Mouse (Mus musculus) thymus, adult 2 months (tissue): Measurements from ENCODE around the gene Fam219b. TPM values are rescaled to one million over a fixed set of nuclear protein-coding genes. Genes with fewer than 3 reads are reported as not detected.

ENCODE experiments used
- DNase-seq: peaks from one replicate; pipeline ENCODE4 v3.0.0; 2021
- H3K27ac ChIP-seq: fragments of 200-500 bp; 2 replicates; pipeline ENCODE4 v1.5.1; 2012; ENCODE audit warnings: low read length, control low read depth; ENCODE audit not compliant: control insufficient read depth, insufficient read depth
- H3K27me3 ChIP-seq: fragments of 200-500 bp; 2 replicates; pipeline ENCODE4 v1.6.1; 2012; ENCODE audit warnings: mild to moderate bottlenecking, low read length, moderate library complexity, mixed read lengths; ENCODE audit not compliant: control insufficient read depth, insufficient read depth
- H3K36me3 ChIP-seq: fragments of 200-500 bp; 2 replicates; pipeline ENCODE4 v1.6.1; 2012; ENCODE audit warnings: mild to moderate bottlenecking, low read length, moderate library complexity; ENCODE audit not compliant: control insufficient read depth, insufficient read depth
- H3K4me1 ChIP-seq: fragments of 200-500 bp; replicated peaks from 2 replicates; pipeline ENCODE4 v1.6.1; 2012; ENCODE audit warnings: low read length; ENCODE audit not compliant: control insufficient read depth, insufficient read depth
- H3K4me3 ChIP-seq: fragments of 200-500 bp; 2 replicates; pipeline ENCODE4 v1.5.1; 2012; ENCODE audit warnings: mild to moderate bottlenecking, low read length, control low read depth, moderate library complexity; ENCODE audit not compliant: control insufficient read depth, insufficient read depth
- CTCF ChIP-seq: fragments of 200-500 bp; IDR thresholded peaks from 2 replicates; pipeline ENCODE4 v1.5.1; 2012; ENCODE audit warnings: mild to moderate bottlenecking, control low read depth, low read length, moderate library complexity, borderline replicate concordance; ENCODE audit not compliant: control insufficient read depth, poor library complexity, insufficient read depth; ENCODE audit errors: extremely low read depth
- POLR2A ChIP-seq: fragments of 200-500 bp; IDR thresholded peaks from 2 replicates; pipeline ENCODE4 v1.6.1; 2012; ENCODE audit warnings: mild to moderate bottlenecking, low read length, control low read depth, moderate library complexity; ENCODE audit not compliant: control insufficient read depth, poor library complexity, insufficient read depth; ENCODE audit errors: extremely low read depth
- WGBS: fragments of 180-500 bp; shearing (Covaris S2); methylation state at CpG from one replicate; pipeline ENCODE4 v1.1.7; 2018; 5-methylcytosine and 5-hydroxymethylcytosine counted together
- polyA plus RNA-seq: library from polyadenylated mRNA; depleted of rRNA; stranded (reverse); fragments of >200 nt; gene quantifications from 2 replicates; pipeline ENCODE4 v1.2.3, GENCODE M21; 2012

Fam219b gene
- polyA plus RNA-seq, 1 experiment, result 10.4 TPM

GRCm38 (mm10) chr9:57501861-57502260, 35.5 kb upstream of the Fam219b start:
- Histone ChIP-seq H3K4me3 (no peak overlapping the region), H3K4me1 (peaks cover 11% of the 10 kb centered on the region), H3K27ac (no peak overlapping the region), H3K36me3 (no peaks in the 10 kb centered on the region), H3K27me3 (peaks cover 35% of the 10 kb centered on the region)
- DNase-seq, result no peak
- 7% methylated on average over 20 of the region's 20 CpGs for WGBS
- TF ChIP-seq POLR2A (no peak), CTCF (no peak)

- no peak for DNase-seq
- H3K4me3 ChIP-seq, result no peak overlapping the region
Measured at GRCm38 (mm10) chr9:57502911-57503621, 34.3 kb upstream of the Fam219b start.

GRCm38 (mm10) chr9:57503622-57504380, 33.5 kb upstream of the Fam219b start, which contains the start of gene Rpp25:
Rpp25 (plus strand) TSS chr9:57504026.
- H3K36me3 ChIP-seq, result no peaks in the 10 kb centered on the region
- no peak within 1 kb of the TSS for H3K27ac ChIP-seq
- peak within 1 kb of the TSS; percentile 36 for H3K4me3 ChIP-seq
- no peak for DNase-seq
- TF ChIP-seq CTCF (no peak), POLR2A (no peak)
- WGBS, result 2% methylated on average over 46 of the region's 46 CpGs
- H3K27me3 ChIP-seq, result peaks cover 35% of the 10 kb centered on the region
- peaks cover 11% of the 10 kb centered on the region for H3K4me1 ChIP-seq

More at GRCm38 (mm10) chr9:57502911-57503621, 34.3 kb upstream of the Fam219b start:
- TF ChIP-seq POLR2A (no peak), CTCF (no peak)
- Histone ChIP-seq H3K27me3 (peaks cover 35% of the 10 kb centered on the region), H3K4me1 (peaks cover 11% of the 10 kb centered on the region), H3K27ac (no peak overlapping the region), H3K36me3 (no peaks in the 10 kb centered on the region)
- 15% methylated on average over 23 of the region's 23 CpGs for WGBS

GRCm38 (mm10) chr9:57504381-57504700, 33.0 kb upstream of the Fam219b start:
- DNase-seq, result peak; percentile 63
- Histone ChIP-seq H3K4me1 (peaks cover 11% of the 10 kb centered on the region), H3K27ac (no peak overlapping the region), H3K4me3 (peak overlapping the region; percentile 36), H3K36me3 (no peaks in the 10 kb centered on the region), H3K27me3 (peaks cover 35% of the 10 kb centered on the region)
- WGBS, result 2% methylated on average over 34 of the region's 34 CpGs
- TF ChIP-seq POLR2A (no peak), CTCF (0 out of 2 replicates have a peak, but pooled peaks have one; percentile 32)

GRCm38 (mm10) chr9:57504891-57505290, 32.4 kb upstream of the Fam219b start:
- Histone ChIP-seq H3K36me3 (no peaks in the 10 kb centered on the region), H3K27ac (no peak overlapping the region), H3K27me3 (peaks cover 33% of the 10 kb centered on the region), H3K4me1 (peaks cover 11% of the 10 kb centered on the region), H3K4me3 (no peak overlapping the region)
- DNase-seq, result no peak
- WGBS, result 64% methylated on average over 10 of the region's 10 CpGs
- TF ChIP-seq CTCF, result no peak
- TF ChIP-seq POLR2A, result no peak

GRCm38 (mm10) chr9:57505700-57506099, 31.6 kb upstream of the Fam219b start:
- no peak for TF ChIP-seq CTCF
- TF ChIP-seq POLR2A, result no peak
- H3K4me1 ChIP-seq, result peaks cover 11% of the 10 kb centered on the region
- DNase-seq, result no peak
- WGBS, result 9% methylated on average over 8 of the region's 8 CpGs
- no peak overlapping the region for H3K27ac ChIP-seq
- no peak overlapping the region for H3K4me3 ChIP-seq
- no peaks in the 10 kb centered on the region for H3K36me3 ChIP-seq
- H3K27me3 ChIP-seq, result peaks cover 33% of the 10 kb centered on the region
